Mouse (Mus musculus) brain, embryonic 18.5 days (tissue): ENCODE results near the gene Uap1.

ENCODE experiments used
- DNase-seq: peaks from one replicate; pipeline ENCODE4 v3.0.0-alpha.2; 2012; ENCODE audit warnings: low read depth, low spot score

Gene Uap1

DNA sequence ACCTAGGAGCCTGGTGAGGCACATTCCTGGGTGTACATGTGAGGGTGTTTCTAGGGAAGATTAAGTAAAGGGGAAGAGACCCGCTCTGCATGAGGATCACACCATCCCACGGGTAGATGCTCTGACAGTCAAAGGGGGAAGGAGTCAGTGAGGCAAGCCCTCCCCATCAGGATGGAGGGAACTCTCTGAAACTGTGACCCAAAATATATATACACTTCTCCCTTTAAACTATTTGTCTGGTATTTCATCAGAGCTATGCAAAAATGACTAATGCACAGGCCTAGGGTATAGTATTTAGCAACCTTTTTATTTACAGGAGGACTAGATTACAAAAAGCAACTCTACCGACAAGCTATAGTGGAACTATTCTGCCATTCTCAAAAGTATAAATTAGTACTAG lies 9.8 kb downstream of the Uap1 start:
- DNase-seq: no peak

DNA sequence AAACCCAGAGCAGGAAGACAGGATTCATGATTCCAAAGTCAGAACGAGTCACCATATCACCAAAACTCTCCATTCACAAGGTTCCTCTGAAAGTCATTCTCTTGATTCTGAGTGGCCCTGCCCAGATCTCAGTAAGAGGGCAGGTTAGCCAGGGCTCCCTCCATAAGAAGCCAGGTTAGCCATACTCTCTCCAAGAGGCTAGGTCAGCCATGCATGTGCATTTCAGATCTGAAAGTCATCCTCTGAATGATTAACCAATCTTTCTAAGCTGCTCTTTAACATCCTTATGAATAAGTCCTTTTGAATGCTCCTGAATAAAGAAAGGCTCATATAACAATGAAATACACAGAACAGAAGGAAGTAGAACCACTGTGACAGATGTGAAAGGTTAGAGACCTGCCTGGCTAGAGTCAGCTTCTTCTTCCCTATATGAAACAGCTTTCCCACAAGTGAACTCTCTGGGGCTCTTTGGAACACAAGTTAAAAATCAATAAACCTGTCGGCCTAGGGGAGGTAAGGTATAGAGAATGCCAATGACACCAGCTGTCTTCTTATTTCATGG lies 10.6 kb downstream of the Uap1 start:
- DNase-seq: no peak

DNA sequence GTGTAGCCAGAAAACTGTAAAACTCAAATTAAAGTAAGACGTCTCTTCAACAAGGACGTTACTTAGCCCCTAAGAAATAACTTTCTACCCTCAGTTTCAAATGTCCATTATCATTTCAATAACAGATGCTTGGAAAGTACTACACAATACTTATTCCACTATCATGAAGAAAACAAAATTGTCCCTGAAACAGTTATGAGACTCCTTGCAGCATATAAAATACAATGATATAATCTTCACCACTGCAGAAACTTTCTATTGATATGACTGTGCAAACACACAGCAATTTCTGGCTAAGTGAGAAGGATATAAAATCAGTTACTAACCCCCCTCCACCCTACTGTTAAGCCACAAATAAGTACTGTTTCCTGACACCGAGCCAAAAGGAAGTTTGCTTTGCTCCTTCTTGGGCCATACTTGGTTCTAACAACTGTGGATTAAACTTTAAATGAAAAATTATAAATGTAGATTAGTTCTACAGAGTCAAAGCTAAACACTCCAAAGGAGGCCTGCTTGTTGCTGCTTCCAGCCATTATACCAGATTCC lies 11.3 kb downstream of the Uap1 start:
- DNase-seq: no peak

DNA sequence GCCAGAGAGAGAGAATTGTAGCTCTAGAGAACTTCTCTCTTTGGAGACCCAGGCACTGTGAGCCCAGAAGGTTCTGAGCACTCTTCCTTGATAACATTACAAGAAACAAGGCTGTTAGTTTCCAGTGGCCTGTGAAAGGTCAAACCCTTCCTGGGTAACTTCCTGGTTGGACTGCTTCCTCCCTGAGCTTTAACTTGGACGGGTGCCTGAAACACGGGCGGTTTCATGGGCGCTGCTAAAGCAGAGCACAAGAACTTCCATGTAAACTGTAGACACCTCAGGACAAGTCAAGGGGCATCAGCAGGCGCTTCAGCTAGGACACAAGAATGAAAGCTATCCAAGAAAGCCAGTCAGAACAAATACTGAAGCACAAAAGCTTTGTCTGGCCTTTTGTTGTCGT lies 12.9 kb downstream of the Uap1 start:
- no peak for DNase-seq

DNA sequence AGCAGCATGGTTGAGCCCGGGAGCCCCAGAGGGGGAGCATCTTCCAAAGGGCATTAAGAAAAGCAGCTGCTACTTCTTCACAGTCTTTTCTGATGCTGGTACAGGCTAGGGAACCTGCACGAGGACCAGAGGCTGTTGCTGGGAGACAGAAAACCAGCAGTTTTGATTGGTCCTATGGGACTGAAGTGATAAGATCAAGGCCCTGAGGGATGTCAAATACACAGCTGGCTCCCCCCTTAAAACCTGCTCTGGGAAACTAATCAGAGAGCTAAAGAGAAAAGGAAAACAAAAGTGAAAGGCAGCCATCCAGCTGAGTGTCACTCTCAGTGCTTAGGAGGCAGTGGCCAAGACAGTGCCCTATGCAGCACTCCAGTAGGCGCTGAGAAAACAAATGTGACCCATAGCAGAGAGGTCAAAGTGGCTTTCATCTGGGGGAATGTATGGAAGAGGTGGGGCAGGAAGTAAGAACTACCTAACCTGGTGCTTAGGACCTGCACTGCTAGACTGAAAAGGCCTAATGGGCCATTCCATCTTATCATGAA lies 14.3 kb downstream of the Uap1 start:
- no peak for DNase-seq

DNA sequence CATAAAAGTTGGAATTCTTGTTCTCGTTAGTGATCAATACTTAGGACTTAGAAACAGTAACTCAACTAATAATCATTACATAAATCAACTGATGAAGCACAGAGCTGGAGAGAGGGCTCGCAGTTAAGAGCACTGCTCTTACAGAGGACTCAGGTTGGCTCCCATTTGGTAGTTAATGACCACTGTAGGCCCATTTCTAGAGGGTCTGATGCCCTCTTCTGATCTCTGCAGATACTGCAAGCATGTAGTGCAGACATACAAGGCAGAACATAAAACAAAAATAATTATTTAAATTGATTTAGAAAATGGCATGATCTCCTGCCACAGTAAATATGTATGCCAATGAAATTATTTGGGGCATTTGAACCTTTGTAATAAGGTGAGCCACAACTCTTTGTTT lies 15.1 kb downstream of the Uap1 start:
- DNase-seq: no peak

DNA sequence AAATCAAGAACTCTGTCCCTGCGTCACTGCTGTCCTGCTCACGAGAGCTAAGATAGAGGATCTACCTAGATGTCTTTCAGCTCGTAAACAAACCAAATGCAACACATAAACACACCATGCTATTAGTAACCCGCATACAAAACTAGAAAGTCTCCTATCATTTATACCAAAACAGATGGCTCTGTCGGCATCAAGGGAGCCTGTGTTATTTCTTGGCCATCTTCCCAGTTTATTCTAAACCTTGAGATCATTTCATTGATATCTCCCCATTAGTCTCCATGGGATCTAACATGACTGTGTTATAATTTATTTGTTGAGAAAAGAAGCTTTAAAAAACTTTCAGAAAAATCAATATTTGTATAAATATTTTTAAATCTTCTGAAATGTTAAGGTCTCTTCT lies 19.0 kb downstream of the Uap1 start:
- no peak for DNase-seq

DNA sequence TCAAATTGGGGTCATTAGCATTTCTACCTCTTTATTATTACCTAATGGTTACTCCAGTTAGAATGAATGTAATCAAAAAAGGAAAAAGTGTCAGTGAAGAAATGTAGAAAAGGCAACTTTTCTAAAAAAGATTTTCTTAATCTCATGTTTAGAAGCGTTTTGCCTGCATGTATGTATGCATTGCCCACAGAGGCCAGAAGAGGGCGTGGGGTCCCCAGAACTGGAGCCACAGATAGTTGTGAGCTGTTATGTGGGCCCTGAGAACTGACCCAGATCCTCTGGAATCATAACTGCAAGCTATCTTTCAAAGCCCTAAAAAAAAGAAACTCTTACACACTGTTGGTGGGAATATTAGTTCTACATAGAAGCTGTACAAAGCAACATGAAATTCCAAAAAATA lies 19.5 kb downstream of the Uap1 start:
- DNase-seq: no peak

DNA sequence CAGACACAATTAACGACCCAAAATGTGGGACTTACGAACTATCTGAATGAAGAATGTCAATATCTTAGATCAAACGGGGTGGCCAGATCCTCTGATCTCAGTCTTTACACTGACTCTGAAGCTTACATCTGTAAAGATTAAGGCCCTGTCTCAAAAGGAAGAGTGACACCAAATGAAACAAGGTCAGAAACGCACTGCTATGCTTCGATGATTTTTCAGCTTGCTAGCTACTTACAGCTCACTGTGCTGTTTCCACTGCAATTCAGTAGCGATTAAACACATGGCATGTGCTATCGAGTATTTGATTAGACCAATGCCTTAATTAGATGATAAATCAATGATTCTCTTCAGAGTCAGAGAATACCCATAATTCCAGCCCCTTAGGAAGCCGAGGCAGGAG lies 20.8 kb downstream of the Uap1 start:
- no peak for DNase-seq

DNA sequence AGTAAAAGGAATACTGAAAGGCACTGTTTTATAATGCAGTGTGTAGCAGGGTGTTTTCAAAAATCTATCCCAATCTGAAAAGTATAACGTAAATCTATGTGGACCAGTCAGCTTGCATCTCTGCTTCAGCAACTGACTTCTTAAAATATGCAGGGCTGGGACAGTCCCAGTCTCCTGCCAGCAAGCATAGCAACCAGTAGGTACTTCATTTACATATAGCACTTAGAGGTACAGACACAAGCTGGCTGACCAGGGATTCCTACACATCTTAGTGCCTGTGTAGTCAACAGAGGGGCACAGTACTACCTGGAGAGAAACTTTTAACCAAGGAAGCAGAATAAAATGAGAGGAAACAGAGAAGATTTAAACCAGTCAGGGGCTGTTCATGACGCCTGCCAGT lies 22.2 kb downstream of the Uap1 start:
- no peak for DNase-seq

DNA sequence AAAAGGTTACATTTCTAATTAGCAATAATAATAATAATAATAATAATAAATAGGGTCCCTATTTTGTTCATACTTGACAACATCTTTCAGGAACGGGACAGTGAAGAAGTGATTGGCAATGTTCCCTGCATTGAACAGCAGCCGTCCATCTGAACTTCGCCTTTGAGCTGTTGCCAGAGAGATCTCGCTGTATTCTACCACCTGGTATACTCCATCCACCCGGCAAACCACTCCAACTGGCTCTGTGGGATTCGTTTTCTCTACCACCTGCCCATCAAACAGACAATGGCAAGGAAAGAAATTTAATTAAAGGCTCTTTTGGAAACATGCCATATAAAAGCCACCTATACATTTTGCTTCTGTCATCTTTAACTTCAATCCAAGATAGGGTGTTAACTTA lies 23.9 kb downstream of the Uap1 start:
- DNase-seq: no peak

DNA sequence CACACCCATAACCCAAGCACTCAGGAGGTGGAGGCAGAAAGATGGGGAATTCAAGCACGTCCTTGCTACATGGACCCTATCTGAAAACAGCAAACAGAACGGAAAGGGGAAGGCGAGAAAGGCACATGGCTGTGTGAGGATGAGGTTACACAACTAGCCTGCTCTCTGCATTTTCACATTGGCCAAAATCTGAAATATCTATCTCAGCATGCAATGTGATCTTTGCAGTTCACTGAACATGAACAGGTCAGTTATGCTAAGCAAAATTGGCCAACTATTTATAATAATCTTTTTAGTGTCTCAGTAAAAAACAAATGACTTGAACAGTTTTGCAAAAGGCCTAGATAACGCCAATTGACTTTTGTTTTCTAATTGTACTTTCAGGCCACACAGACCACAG lies 25.0 kb downstream of the Uap1 start:
- DNase-seq: no peak

DNA sequence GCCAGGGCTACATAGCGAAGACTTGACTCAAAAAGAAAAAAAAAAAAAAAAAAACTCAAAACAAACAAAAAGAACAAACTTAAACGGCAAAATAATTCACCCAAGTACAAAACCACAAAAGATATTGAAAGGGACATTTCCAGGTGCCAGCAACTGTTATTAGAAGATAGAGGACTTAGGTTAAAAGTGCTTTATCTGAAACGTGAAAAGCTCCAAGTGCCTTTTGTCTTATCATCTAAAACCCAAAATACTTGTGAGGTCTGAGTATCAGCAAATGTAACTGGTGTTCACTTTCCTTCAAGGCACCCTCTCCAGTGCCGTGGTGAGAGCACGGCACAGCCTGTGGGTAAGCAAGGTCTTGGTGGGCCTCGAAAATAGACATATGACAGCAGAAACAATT lies 26.2 kb downstream of the Uap1 start:
- no peak for DNase-seq

DNA sequence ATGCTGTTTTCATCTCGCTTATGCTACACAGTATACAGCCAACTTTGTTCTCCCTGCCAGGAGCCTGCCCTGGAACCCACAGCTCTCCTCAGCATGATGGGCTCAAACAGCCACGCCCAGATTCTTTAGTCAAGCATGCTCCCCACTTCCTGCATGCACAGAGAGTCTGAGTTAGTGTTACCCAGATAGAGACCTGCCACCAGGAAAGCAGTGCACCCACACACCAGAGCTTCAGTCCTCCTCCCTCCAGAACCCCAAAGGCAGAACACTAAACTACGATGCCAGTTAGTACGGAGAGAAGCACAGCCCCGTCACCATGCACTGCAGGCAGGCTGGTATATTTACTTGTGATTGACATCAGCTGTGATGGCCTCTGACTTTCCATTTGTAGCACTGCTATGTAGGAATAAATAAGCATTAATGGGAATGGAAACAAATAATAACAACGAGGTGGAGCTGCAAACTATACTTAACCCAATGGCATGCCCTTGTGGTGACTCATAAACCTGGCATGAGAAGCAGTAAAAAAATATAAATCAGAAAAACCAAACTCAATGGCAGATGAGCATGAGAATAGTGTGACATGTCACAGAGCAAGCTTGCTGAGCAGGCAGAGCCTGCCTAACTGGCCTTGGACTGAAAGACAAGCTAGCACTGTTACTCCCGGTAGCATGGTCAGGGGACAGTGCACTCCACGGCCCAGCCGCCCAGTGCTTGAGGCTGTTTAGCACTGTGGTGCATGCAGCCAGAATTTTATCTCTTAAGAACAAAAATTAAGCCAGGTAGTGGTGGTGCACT lies 26.9 kb downstream of the Uap1 start:
- no peak for DNase-seq

DNA sequence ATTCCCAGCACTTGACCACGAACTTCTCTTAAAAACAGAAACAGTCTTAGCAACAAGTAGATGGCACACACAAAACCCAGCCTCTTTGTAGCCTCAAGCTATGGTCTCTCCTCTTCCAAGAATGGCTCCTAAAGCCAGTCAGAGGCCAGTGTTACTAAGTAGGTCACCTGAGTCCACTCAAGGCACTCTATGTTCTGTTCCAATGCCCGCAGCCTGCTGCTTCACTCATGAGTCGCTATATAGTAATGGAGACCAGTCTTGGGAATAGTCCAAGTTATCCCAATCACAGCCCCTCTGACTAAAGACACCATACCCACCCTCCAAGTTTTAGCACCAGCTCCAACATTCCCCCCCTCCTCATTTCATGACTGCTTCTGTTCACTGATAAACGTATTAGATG lies 29.2 kb downstream of the Uap1 start:
- no peak for DNase-seq

DNA sequence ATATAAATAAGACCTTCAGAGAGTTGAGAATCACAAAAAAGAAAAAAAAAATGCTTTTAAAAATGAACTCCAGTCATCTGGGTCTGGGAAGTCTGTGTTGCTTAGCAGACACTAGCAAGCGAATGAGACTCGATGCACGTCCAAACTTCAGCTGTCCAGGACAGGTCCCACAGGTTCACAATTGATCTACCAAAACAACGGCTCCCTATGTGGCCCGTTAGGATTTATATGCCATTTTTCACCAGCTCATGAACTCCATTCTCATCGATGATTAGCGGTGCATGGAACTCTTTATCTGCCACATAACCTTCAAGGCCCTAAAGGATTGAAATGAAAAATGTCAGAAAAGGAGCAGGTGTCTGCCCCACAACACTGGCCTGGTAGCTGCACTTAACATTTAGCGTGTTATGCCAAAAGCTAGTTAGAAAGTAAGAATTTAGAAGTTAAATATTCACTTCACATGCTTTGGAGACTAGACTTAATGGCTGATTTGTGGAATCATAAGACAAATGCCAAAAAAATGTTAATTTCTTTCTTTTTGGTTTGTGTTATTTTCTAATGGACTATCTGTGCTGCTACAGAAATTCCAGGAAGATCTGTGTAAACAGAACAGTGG lies 32.4 kb downstream of the Uap1 start:
- DNase-seq: no peak

DNA sequence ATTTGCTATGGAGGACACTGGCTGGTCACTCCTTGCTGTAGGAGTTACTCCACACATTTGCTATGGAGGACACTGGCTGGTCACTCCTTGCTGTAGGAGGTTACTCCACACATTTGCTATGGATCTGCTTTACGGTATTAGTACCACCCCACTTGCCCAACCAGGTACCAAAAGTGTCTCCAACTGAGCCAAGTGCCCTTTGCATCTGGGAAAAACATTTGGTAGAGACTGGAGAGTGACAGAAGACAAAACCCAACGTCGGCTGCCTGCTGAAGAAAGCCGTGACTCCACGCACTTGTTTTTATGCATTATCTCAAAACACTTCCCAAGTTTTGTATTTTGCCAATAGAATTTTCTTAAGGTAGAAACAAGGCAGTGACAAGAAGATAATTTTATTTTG lies 33.1 kb downstream of the Uap1 start:
- no peak for DNase-seq

DNA sequence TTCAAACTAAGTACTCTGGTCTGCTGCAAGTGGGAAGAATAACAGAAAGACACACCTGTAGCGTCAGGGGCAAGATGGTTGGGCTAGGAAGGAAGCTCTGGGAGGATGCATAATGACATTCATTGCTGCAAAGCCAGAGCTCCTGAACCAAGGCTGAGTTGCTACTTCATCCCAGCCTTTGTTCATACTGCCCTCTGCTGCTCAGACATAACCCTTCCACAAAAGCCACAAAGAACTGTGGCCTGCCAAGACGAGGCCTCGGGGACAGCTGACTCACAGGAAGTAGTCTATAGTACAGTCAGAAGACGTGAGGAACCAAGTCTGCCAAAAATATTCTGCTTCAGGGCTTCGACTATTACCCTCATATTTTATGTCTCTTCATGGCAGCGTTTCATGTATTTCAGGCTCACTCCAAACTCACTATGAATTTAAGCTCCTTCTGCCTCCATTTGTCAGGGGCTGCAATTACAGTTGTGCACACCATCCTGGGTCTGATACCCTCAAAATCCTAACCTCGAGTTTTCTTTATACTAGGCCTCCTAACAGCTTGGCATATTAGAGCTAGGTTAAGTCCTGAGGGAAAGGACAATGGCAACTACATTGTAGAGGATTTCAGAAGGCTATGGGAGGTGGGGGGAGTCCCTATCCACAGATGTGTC lies 38.3 kb downstream of the Uap1 start:
- no peak for DNase-seq

DNA sequence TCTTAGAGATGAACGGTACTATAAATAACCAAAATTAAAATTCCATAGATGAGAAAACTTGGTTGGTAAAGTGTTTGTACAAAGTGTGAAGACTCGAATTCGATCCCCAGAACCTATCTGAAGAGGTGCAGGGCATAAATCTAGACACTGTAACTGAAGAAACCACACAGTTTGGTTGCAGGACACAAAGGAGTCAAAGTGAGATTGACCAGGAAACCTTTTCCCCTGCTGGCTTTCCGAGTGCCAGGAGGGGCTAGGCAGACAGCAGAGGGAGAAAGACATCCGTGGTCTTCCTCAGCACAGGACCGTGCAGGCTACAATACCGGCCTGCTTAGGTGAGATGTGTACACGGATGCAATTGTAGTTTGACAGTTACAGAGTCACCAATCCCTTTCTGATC lies 40.5 kb downstream of the Uap1 start:
- no peak for DNase-seq

DNA sequence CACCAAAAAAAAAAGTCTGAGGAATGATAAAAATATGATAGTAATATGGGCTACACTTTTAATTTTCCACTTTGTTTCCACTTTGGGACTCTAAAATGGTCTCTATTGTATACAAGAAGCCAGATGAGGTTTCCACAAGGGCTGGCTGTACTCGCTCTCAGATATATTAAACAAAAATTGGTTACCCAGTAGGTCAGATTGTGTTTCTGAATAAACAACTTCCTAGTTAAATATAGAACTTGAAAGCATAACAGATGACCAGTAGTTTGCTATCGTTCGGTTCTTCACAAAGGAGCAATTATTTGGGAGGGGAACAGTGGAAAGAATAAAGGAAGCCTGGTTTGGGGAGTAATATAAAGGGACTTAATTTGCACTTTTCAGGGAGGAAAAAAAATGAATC lies 43.8 kb downstream of the Uap1 start:
- DNase-seq: no peak

DNA sequence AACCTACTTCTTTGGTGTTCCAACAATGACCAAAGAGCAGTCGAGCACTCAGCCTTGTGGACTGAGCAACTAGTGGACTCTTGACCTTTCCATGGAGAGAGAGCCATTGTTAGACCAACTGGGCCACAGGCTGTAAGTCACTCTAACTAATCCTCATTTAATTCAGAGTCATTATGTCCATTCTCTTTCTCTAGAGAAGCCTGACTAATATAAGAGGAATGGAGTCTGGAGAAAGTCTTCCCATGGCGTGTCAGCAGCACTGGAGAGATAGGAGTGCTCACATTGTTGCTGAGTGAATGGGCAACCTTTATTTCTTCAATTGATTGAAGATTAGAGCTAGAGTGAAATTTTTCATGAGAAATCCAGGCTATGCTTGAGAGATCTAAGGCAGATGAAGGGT lies 50.1 kb downstream of the Uap1 start:
- no peak for DNase-seq

DNA sequence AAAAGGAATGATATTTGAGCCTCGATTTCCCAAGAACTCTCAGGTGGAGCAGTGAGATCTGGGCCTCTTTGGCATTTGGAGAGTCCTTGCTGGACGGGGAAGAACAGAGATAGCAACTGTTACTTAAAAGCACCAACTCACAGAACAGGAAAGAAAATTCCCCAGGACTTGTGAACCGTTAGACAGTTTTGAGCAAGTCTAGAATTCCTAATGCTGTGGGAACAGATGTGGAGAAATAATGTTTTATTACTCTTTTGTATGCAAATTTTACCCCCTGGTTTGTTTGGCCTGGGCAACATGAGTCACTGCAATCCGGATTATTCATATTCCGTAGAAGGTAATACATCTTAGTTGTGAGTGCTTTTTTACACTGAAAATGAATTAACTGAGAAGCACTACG lies 61.1 kb downstream of the Uap1 start:
- DNase-seq: no peak
